Mouse (Mus musculus) embryonic facial prominence, embryonic 14.5 days (tissue): ENCODE results near the gene Trim34b. TPM values are rescaled to one million over a fixed set of nuclear protein-coding genes. Genes with fewer than 3 reads are reported as not detected.
"Not testable (repeated sequence)": the region's sequence is repeated elsewhere in the genome, so short reads cannot be mapped to it uniquely, and the experiment has no call there.

Experiments used
- ATAC-seq: fragments of 200-750 bp; cut with Nextera tagmentation; 2 replicates; pipeline ENCODE4 v1.8.0; 2017; ENCODE audit warnings: low read depth, moderate number of reproducible peaks, moderate TSS enrichment
- DNase-seq: peaks from one replicate; pipeline ENCODE4 v3.0.0-alpha.2; 2015; ENCODE audit warnings: low spot score
- H3K27ac ChIP-seq: fragments of 300-500 bp; sonication (generic); replicated peaks from 2 replicates; pipeline ENCODE4 v1.5.1; 2014; ENCODE audit warnings: low read depth, mild to moderate bottlenecking, low read length, moderate library complexity
- H3K27me3 ChIP-seq: fragments of 300-500 bp; sonication (generic); replicated peaks from 2 replicates; pipeline ENCODE4 v1.6.1; 2014; ENCODE audit warnings: low read length; ENCODE audit not compliant: control insufficient read depth, insufficient read depth
- H3K36me3 ChIP-seq: fragments of 300-500 bp; sonication (generic); 2 replicates; pipeline ENCODE4 v1.6.1; 2014; ENCODE audit warnings: low read length, mixed read lengths; ENCODE audit not compliant: control insufficient read depth, insufficient read depth
- H3K4me1 ChIP-seq: fragments of 300-500 bp; sonication (generic); 2 replicates; pipeline ENCODE4 v1.6.1; 2014; ENCODE audit warnings: antibody characterized with exemption, low read length; ENCODE audit not compliant: control insufficient read depth, insufficient read depth
- H3K4me2 ChIP-seq: fragments of 300-500 bp; sonication (generic); 2 replicates; pipeline ENCODE4 v1.6.1; 2014; ENCODE audit warnings: low read depth, mild to moderate bottlenecking, low read length, moderate library complexity, mixed read lengths
- H3K4me3 ChIP-seq: fragments of 300-500 bp; sonication (generic); 2 replicates; pipeline ENCODE4 v1.5.1; 2014; ENCODE audit warnings: low read depth, mild to moderate bottlenecking, low read length
- H3K9ac ChIP-seq: fragments of 300-500 bp; sonication (generic); 2 replicates; pipeline ENCODE4 v1.6.1; 2014; ENCODE audit warnings: low read depth, mild to moderate bottlenecking, low read length, moderate library complexity, mixed read lengths
- H3K9me3 ChIP-seq: fragments of 300-500 bp; sonication (generic); 2 replicates; pipeline ENCODE4 v1.6.1; 2016; ENCODE audit warnings: low read length; ENCODE audit not compliant: control insufficient read depth
- WGBS: fragments of 180-500 bp; shearing (Covaris S2); extraction: QIAGEN DNeasy Blood & Tissue Kit; methylation state at CpG from one replicate; pipeline ENCODE4 v1.1.7; 2014; 5-methylcytosine and 5-hydroxymethylcytosine counted together
- polyA plus RNA-seq: library from polyadenylated mRNA; unstranded; fragments of >200 nt; fragmentation: Nextera tagmentation; extraction: Ambion mirVana; gene quantifications from 2 replicates; pipeline ENCODE4 v1.2.1, GENCODE M21; 2014

The Trim34b gene
- not detected in 2 replicates for polyA plus RNA-seq

GRCm38 (mm10) chr7:104329171-104329570 lies at the start of gene Trim34b:
TSS of gene Trim34b (plus strand) at chr7:104329471.
- WGBS = 93% methylated on average over 2 of the region's 2 CpGs
- not testable (repeated sequence) for H3K9me3 ChIP-seq, H3K9ac ChIP-seq, DNase-seq, H3K4me3 ChIP-seq, H3K4me2 ChIP-seq, H3K4me1 ChIP-seq, H3K27me3 ChIP-seq, ATAC-seq, H3K27ac ChIP-seq, H3K36me3 ChIP-seq

GRCm38 (mm10) chr7:104287576-104288443 lies 41.5 kb upstream of the Trim34b start, which contains the start of gene Trim5:
TSS of gene Trim5 (minus strand) at chr7:104288094.
- H3K4me3 ChIP-seq = peak within 1 kb of the TSS; percentile 7; the same call in 1 of the 2 replicates
- not testable (repeated sequence) for H3K27ac ChIP-seq, DNase-seq, H3K36me3 ChIP-seq, H3K9me3 ChIP-seq, H3K27me3 ChIP-seq, H3K9ac ChIP-seq, H3K4me1 ChIP-seq, ATAC-seq
- 39% methylated on average over 14 of the region's 14 CpGs for WGBS
- H3K4me2 ChIP-seq = peak within 1 kb of the TSS; percentile 8; the same call in 1 of the 2 replicates

- Histone ChIP-seq H3K4me2 (no peak overlapping the region), H3K9ac (no peak overlapping the region), H3K27ac (no peak overlapping the region), H3K36me3 (no peaks in the 10 kb centered on the region), H3K4me1 (no peaks in the 10 kb centered on the region), H3K27me3 (no peaks in the 10 kb centered on the region), H3K4me3 (no peak overlapping the region), H3K9me3 (no peaks in the 10 kb centered on the region)
- ATAC-seq (no peak), DNase-seq (no peak)
- 91% methylated on average over 1 of the region's 1 CpGs for WGBS
These were observed 38.6 kb upstream of the Trim34b start for GRCm38 (mm10) chr7:104290641-104291040.

GRCm38 (mm10) chr7:104291638-104292400 lies 37.5 kb upstream of the Trim34b start:
- H3K4me3 ChIP-seq = no peak overlapping the region
- 81% methylated on average over 5 of the region's 5 CpGs for WGBS
- no peaks in the 10 kb centered on the region for H3K9me3 ChIP-seq
- no peaks in the 10 kb centered on the region for H3K36me3 ChIP-seq
- H3K4me1 ChIP-seq = no peaks in the 10 kb centered on the region
- H3K27ac ChIP-seq = no peak overlapping the region
- DNase-seq (no peak), ATAC-seq (no peak)
- no peaks in the 10 kb centered on the region for H3K27me3 ChIP-seq
- H3K9ac ChIP-seq = no peak overlapping the region
- no peak overlapping the region for H3K4me2 ChIP-seq

- peak overlapping the region; percentile 43 for H3K4me3 ChIP-seq
- H3K9ac ChIP-seq = peak overlapping the region; percentile 57
- ATAC-seq (peak; percentile 68), DNase-seq (peak; percentile 11)
- H3K4me2 ChIP-seq = peak overlapping the region; percentile 48
- H3K36me3 ChIP-seq = no peaks in the 10 kb centered on the region
- no peaks in the 10 kb centered on the region for H3K4me1 ChIP-seq
- no peaks in the 10 kb centered on the region for H3K9me3 ChIP-seq
- 13% methylated on average over 15 of the region's 15 CpGs for WGBS
- no peaks in the 10 kb centered on the region for H3K27me3 ChIP-seq
- H3K27ac ChIP-seq = no peak overlapping the region
These were observed 14.4 kb upstream of the Trim34b start for GRCm38 (mm10) chr7:104314796-104315353.

- H3K27me3 ChIP-seq, H3K9me3 ChIP-seq, H3K36me3 ChIP-seq, H3K27ac ChIP-seq, H3K4me1 ChIP-seq, DNase-seq: not testable (repeated sequence)
- Histone ChIP-seq H3K9ac (peak within 1 kb of the TSS; percentile 57), H3K4me2 (peak within 1 kb of the TSS; percentile 48), H3K4me3 (peak within 1 kb of the TSS; percentile 43)
- ATAC-seq = peak; percentile 90
- 22% methylated on average over 4 of the region's 4 CpGs for WGBS
These were observed 13.7 kb upstream of the Trim34b start, which contains the start of gene Trim12a for GRCm38 (mm10) chr7:104315369-104316080. TSS of gene Trim12a (minus strand) at chr7:104315466.

GRCm38 (mm10) chr7:104322028-104322427 lies 7.2 kb upstream of the Trim34b start:
- H3K4me3 ChIP-seq = no peak overlapping the region
- no peak overlapping the region for H3K27ac ChIP-seq
- H3K4me1 ChIP-seq = no peaks in the 10 kb centered on the region
- DNase-seq (no peak), ATAC-seq (no peak)
- no peak overlapping the region for H3K9ac ChIP-seq
- H3K36me3 ChIP-seq = no peaks in the 10 kb centered on the region
- no peaks in the 10 kb centered on the region for H3K9me3 ChIP-seq
- no peak overlapping the region for H3K4me2 ChIP-seq
- no peaks in the 10 kb centered on the region for H3K27me3 ChIP-seq
- 81% methylated on average over 9 of the region's 9 CpGs for WGBS

- not testable (repeated sequence) for H3K27ac ChIP-seq, H3K4me1 ChIP-seq, H3K4me2 ChIP-seq, H3K27me3 ChIP-seq, H3K9me3 ChIP-seq, H3K36me3 ChIP-seq, H3K4me3 ChIP-seq, H3K9ac ChIP-seq, ATAC-seq, DNase-seq
- 83% methylated on average over 3 of the region's 3 CpGs for WGBS
These were observed 6.3 kb downstream of the Trim34b start for GRCm38 (mm10) chr7:104335547-104335946.
